Mouse (Mus musculus) erythroblast, embryonic 14.5 days (primary cell): ENCODE results near the gene Zfp462.

Experiments used
- GATA1 ChIP-seq: IDR thresholded peaks from 2 replicates; pipeline ENCODE4 v1.6.1; 2012; ENCODE audit warnings: low read length, inconsistent platforms, mixed read lengths
- TAL1 ChIP-seq: IDR thresholded peaks from 3 replicates; pipeline ENCODE4 v1.6.1; 2012; ENCODE audit warnings: low read length, inconsistent platforms, mixed read lengths

GRCm38 (mm10) chr4:55001386-55001785 is 56.5 kb downstream of the Zfp462 start:
- TF ChIP-seq GATA1 (no peak), TAL1 (no peak)
